Mouse (Mus musculus): ENCODE results near the gene Tmod4. TPM values are rescaled to one million over a fixed set of nuclear protein-coding genes. Genes with fewer than 3 reads are reported as not detected.
A peak's percentile ranks its signal among the peaks of the same experiment; 100 is the strongest.
"Not testable (repeated sequence)": the region's sequence is repeated elsewhere in the genome, so short reads cannot be mapped to it uniquely, and the experiment has no call there.

Gene Tmod4
- polyA plus RNA-seq, 1 experiment from 2014 or later: 4.2 TPM

GRCm38 (mm10) chr3:95121580-95121979 is 2.7 kb upstream of the Tmod4 start:
- no peak overlapping the region for H3K9ac ChIP-seq
- 75% methylated on average over 6 of the region's 6 CpGs for WGBS
- H3K4me2 ChIP-seq: no peak overlapping the region
- peaks cover 62% of the 10 kb centered on the region for H3K36me3 ChIP-seq
- ATAC-seq (ENCODE audit: insufficient number of reproducible peaks, low FRiP score, low TSS enrichment, low read depth): no peak
- H3K9me3 ChIP-seq: no peaks in the 10 kb centered on the region
- H3K4me3 ChIP-seq: no peak overlapping the region
- no peaks in the 10 kb centered on the region for H3K27me3 ChIP-seq
- no peak overlapping the region for H3K27ac ChIP-seq
- H3K4me1 ChIP-seq: peaks cover 17% of the 10 kb centered on the region

- Histone ChIP-seq H3K9ac (no peak overlapping the region), H3K4me3 (no peak overlapping the region), H3K27me3 (no peaks in the 10 kb centered on the region), H3K27ac (peak overlapping the region; percentile 67; the same call in 1 of the 2 replicates), H3K4me2 (peak overlapping the region; percentile 5; the same call in 1 of the 2 replicates), H3K9me3 (no peaks in the 10 kb centered on the region), H3K4me1 (peaks cover 21% of the 10 kb centered on the region), H3K36me3 (peaks cover 41% of the 10 kb centered on the region)
- no peak for ATAC-seq (ENCODE audit: insufficient number of reproducible peaks, low FRiP score, low TSS enrichment, low read depth)
- 8% methylated on average over 5 of the region's 5 CpGs for WGBS
These were observed 696 bp downstream of the Tmod4 start for GRCm38 (mm10) chr3:95124972-95125371.

DNA sequence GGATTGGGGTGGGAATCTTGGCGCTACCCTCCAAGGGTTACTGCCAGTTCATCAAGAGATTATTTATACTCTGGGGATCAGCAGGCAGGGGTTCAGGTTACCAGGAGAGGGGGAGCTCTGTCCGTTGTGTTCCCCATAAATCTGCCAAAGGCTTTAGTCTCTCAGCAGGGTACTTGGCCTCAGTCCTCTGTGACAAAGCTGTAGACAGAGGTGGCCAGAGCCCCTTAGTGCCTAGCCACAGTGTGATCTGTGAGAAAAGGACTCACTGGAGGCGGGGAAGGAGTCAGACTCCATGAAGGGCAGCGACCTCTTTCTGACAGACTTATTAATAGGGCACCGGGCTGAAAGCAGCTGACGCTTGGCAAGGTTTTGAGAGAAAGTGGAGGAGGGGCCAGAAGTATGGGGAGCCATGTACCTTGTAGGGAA is 5.0 kb downstream of the Tmod4 start:
- Histone ChIP-seq H3K4me2 (no peak overlapping the region), H3K36me3 (peaks cover 18% of the 10 kb centered on the region), H3K4me1 (peaks cover 27% of the 10 kb centered on the region), H3K9me3 (no peaks in the 10 kb centered on the region), H3K27ac (no peak overlapping the region), H3K4me3 (no peak overlapping the region), H3K27me3 (no peaks in the 10 kb centered on the region), H3K9ac (no peak overlapping the region)
- 36% methylated on average over 6 of the region's 6 CpGs for WGBS
- ATAC-seq (ENCODE audit: insufficient number of reproducible peaks, low FRiP score, low TSS enrichment, low read depth): no peak

- Histone ChIP-seq H3K9ac (no peak overlapping the region), H3K27me3 (no peaks in the 10 kb centered on the region), H3K4me3 (no peak overlapping the region), H3K4me1 (peaks cover 21% of the 10 kb centered on the region), H3K4me2 (no peak overlapping the region), H3K36me3 (peaks cover 18% of the 10 kb centered on the region), H3K9me3 (no peaks in the 10 kb centered on the region), H3K27ac (no peak overlapping the region)
- no peak for ATAC-seq (ENCODE audit: insufficient number of reproducible peaks, low FRiP score, low TSS enrichment, low read depth)
- WGBS: 79% methylated on average over 5 of the region's 5 CpGs
These were observed 5.8 kb downstream of the Tmod4 start for GRCm38 (mm10) chr3:95130081-95130480.

DNA sequence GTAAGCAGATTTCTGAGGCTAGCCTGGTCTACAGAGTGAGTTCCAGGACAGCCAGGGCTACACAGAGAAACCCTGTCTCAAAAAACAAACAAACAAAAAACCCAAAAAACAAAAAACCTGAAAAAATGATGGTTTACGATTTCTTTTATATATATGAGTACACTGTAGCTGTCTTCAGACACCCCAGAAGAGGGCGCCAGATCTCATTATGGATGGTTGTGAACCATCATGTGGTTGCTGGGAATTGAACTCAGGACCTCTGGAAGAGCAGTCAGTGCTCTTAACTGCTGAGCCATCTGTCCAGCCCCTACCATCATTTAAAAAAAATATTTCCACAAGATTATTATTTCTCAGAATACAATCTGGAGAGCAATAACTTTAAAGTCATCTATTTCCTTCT is 8.1 kb downstream of the Tmod4 start:
- H3K4me1 ChIP-seq: peaks cover 27% of the 10 kb centered on the region
- peaks cover 18% of the 10 kb centered on the region for H3K36me3 ChIP-seq
- not testable (repeated sequence) for H3K27me3 ChIP-seq; H3K4me3 ChIP-seq; H3K4me2 ChIP-seq; H3K9ac ChIP-seq; H3K27ac ChIP-seq; H3K9me3 ChIP-seq; ATAC-seq (ENCODE audit: insufficient number of reproducible peaks, low FRiP score, low TSS enrichment, low read depth)
- WGBS: 79% methylated on average over 2 of the region's 2 CpGs

- Histone ChIP-seq H3K4me2 (peak overlapping the region; percentile 76), H3K9ac (peak overlapping the region; percentile 72), H3K27ac (peak overlapping the region; percentile 83), H3K9me3 (no peaks in the 10 kb centered on the region), H3K4me3 (peak overlapping the region; percentile 68), H3K36me3 (peaks cover 22% of the 10 kb centered on the region), H3K4me1 (peaks cover 27% of the 10 kb centered on the region), H3K27me3 (no peaks in the 10 kb centered on the region)
- 57% methylated on average over 11 of the region's 11 CpGs for WGBS
- no peak for ATAC-seq (ENCODE audit: insufficient number of reproducible peaks, low FRiP score, low TSS enrichment, low read depth)
These were observed 8.9 kb downstream of the Tmod4 start for GRCm38 (mm10) chr3:95133176-95133575.

- Histone ChIP-seq H3K27me3 (no peaks in the 10 kb centered on the region), H3K36me3 (peaks cover 21% of the 10 kb centered on the region), H3K27ac (peak within 1 kb of the TSS; percentile 83), H3K9me3 (no peaks in the 10 kb centered on the region), H3K4me2 (peak within 1 kb of the TSS; percentile 76), H3K9ac (peak within 1 kb of the TSS; percentile 72), H3K4me1 (peaks cover 27% of the 10 kb centered on the region), H3K4me3 (peak within 1 kb of the TSS; percentile 68)
- ATAC-seq (ENCODE audit: insufficient number of reproducible peaks, low FRiP score, low TSS enrichment, low read depth): peak; percentile 89
- under 1% methylated on average over 20 of the region's 20 CpGs for WGBS
These were observed 9.4 kb downstream of the Tmod4 start, which contains the start of the genes Scnm1 and Lysmd1 for GRCm38 (mm10) chr3:95133680-95134101. Scnm1 (minus strand) TSS chr3:95134011. Lysmd1 (plus strand) TSS chr3:95134088.

- not testable (repeated sequence) for H3K9ac ChIP-seq, H3K27me3 ChIP-seq, H3K9me3 ChIP-seq, H3K27ac ChIP-seq, H3K4me2 ChIP-seq
- Histone ChIP-seq H3K36me3 (peaks cover 16% of the 10 kb centered on the region), H3K4me3 (peak overlapping the region; percentile 68; the same call in 1 of the 2 replicates), H3K4me1 (peaks cover 26% of the 10 kb centered on the region)
- peak; percentile 35; the same call in 1 of the 2 replicates for ATAC-seq (ENCODE audit: insufficient number of reproducible peaks, low FRiP score, low TSS enrichment, low read depth)
- WGBS: no CpG with 5 or more reads among the region's 12 CpGs
These were observed 9.9 kb downstream of the Tmod4 start for GRCm38 (mm10) chr3:95134133-95134532.

DNA sequence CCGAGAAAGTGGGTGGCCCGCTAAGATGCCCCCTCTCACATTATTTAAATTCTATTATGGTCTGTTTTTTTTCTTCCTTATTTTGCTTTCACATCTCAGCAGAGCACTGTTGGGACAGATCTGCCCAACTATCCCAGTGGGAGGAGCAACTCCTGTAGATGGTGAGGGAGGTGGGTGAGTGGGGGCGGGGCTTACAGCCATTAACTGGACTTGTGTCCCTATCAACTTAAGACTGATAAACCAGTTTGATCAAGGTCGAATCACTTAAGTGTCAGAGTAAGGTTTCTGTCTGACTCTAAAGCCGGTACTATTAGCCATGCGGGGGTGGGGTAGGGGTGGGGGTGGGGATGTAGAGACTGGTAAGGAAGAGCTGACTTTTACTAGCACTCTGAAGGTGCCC is 10.7 kb downstream of the Tmod4 start:
- H3K9ac ChIP-seq: no peak overlapping the region
- H3K36me3 ChIP-seq: peaks cover 16% of the 10 kb centered on the region
- no peaks in the 10 kb centered on the region for H3K9me3 ChIP-seq
- H3K27ac ChIP-seq: 0 out of 2 replicates have a peak overlapping the region, but pooled peaks have one; percentile 11
- peaks cover 23% of the 10 kb centered on the region for H3K4me1 ChIP-seq
- 18% methylated on average over 6 of the region's 6 CpGs for WGBS
- H3K27me3 ChIP-seq: no peaks in the 10 kb centered on the region
- ATAC-seq (ENCODE audit: insufficient number of reproducible peaks, low FRiP score, low TSS enrichment, low read depth): no peak
- H3K4me2 ChIP-seq: peak overlapping the region; percentile 55
- H3K4me3 ChIP-seq: peak overlapping the region; percentile 35

- ATAC-seq (ENCODE audit: insufficient number of reproducible peaks, low FRiP score, low TSS enrichment, low read depth): no peak
- H3K27ac ChIP-seq: no peak overlapping the region
- H3K4me3 ChIP-seq: peak overlapping the region; percentile 35
- H3K36me3 ChIP-seq: peaks cover 17% of the 10 kb centered on the region
- 82% methylated on average over 7 of the region's 7 CpGs for WGBS
- H3K27me3 ChIP-seq: no peaks in the 10 kb centered on the region
- no peak overlapping the region for H3K9ac ChIP-seq
- peak overlapping the region; percentile 55 for H3K4me2 ChIP-seq
- no peaks in the 10 kb centered on the region for H3K9me3 ChIP-seq
- H3K4me1 ChIP-seq: peaks cover 23% of the 10 kb centered on the region
These were observed 11.3 kb downstream of the Tmod4 start for GRCm38 (mm10) chr3:95135433-95136052.

DNA sequence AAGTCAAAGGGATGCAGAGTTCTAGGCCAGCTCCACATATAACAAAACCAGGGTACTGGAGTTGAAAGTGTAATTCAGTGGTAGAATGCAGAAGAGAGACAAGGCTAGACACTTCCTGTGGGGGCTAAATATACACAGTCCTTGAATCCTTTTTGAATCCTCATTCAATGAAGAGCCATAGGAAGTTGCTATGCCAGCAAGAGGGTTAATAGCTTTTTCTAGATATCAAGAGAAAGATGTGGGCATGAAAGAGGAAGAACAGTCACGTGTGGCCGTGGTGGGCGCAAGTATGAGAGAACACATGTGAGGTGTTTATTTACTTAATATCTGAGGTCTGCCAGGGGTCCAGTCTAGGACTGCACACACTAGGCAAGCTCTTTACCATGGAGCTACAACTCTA is 12.1 kb downstream of the Tmod4 start:
- Histone ChIP-seq H3K27me3 (no peaks in the 10 kb centered on the region), H3K36me3 (peaks cover 24% of the 10 kb centered on the region), H3K4me2 (no peak overlapping the region), H3K27ac (no peak overlapping the region), H3K4me3 (no peak overlapping the region), H3K9ac (no peak overlapping the region), H3K9me3 (no peaks in the 10 kb centered on the region), H3K4me1 (peaks cover 23% of the 10 kb centered on the region)
- ATAC-seq (ENCODE audit: insufficient number of reproducible peaks, low FRiP score, low TSS enrichment, low read depth): no peak
- 94% methylated on average over 3 of the region's 3 CpGs for WGBS

DNA sequence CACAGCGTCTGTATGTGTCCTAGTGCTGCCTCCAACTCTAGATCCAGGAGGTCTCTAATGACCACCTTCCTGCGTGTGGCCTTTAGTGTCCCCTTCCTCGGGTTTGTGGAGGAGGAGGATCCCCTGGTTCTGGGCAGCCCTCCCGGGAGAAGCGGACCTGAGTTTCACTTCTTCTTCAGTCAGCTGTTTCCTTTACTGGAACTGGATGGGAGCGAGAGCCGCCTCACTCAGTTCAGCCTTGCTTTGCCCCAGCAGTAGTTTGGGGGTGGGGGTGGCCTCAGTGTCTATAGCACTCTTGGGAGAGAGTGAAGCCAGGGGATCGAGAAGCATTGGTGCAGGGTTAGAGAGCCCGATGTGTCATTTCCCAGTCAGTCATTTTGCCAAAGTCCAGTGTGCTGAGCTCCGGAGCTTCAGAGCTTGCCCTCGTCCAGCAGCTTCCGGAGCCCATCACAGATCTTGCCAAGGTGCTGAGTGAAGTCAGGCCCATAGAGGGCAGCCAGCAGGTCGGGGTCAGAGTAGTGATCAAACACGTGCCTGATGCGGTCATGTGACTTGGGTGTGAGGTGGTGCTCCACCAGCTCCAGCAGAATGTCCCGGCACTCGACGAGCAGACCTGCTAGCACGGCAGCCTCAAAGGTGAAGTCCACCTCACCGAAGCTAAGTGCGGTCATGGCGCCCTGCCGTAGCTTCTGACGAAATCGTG is 15.5 kb downstream of the Tmod4 start:
- H3K4me3 ChIP-seq: no peak overlapping the region
- H3K9me3 ChIP-seq: no peaks in the 10 kb centered on the region
- no peak overlapping the region for H3K4me2 ChIP-seq
- 71% methylated on average over 25 of the region's 25 CpGs for WGBS
- no peak overlapping the region for H3K27ac ChIP-seq
- H3K36me3 ChIP-seq: peaks cover 30% of the 10 kb centered on the region
- ATAC-seq (ENCODE audit: insufficient number of reproducible peaks, low FRiP score, low TSS enrichment, low read depth): no peak
- peaks cover 15% of the 10 kb centered on the region; the same call in 1 of the 2 replicates for H3K4me1 ChIP-seq
- H3K27me3 ChIP-seq: no peaks in the 10 kb centered on the region
- no peak overlapping the region for H3K9ac ChIP-seq

Measured in limb, embryonic 15.5 days (tissue).